In genomic region chr11:29607465-29607990, GRCm38 (mm10) we compare ENCODE assay signal across 16 mouse cellular contexts. TPM values are rescaled to one million over a fixed set of nuclear protein-coding genes. Genes with fewer than 3 reads are reported as not detected.
"Had no signal": no experiment of that assay in that cellular context is flagged by ENCODE, and none has a peak within 500 bp of the region (broad histone marks: within the 10 kb centered on the region; RNA-seq: fewer than 3 reads in every experiment).

No protein-coding gene starts in this region.

- H3K9me3 ChIP-seq: kidney, embryonic 15.5 days; limb, embryonic 10.5 days; liver, embryonic 15.5 days; lung, embryonic 15.5 days; midbrain, embryonic 15.5 days; neural tube, embryonic 12.5 days had no signal

- H3K27ac ChIP-seq: kidney, embryonic 15.5 days; left cerebral cortex, adult 2 months; limb, embryonic 10.5 days; liver, embryonic 15.5 days; lung, embryonic 15.5 days; macrophage; midbrain, embryonic 15.5 days; neural tube, embryonic 12.5 days; stomach, postnatal 0 days had no signal

- H3K36me3 ChIP-seq: kidney, embryonic 15.5 days; limb, embryonic 10.5 days; liver, embryonic 15.5 days; lung, embryonic 15.5 days; midbrain, embryonic 15.5 days; neural tube, embryonic 12.5 days had no signal

- H3K4me1 ChIP-seq: limb, embryonic 10.5 days; lung, embryonic 15.5 days; midbrain, embryonic 15.5 days; neural tube, embryonic 12.5 days had no signal

- DNase-seq: kidney, adult 2 months; kidney, postnatal 14 days; lung, postnatal 14 days; thymus, postnatal 4 days had no signal

- H3K9ac ChIP-seq: kidney, embryonic 15.5 days; liver, embryonic 15.5 days; lung, embryonic 15.5 days; midbrain, embryonic 15.5 days; neural tube, embryonic 12.5 days had no signal

- H3K27me3 ChIP-seq: kidney, embryonic 15.5 days; liver, embryonic 15.5 days; lung, embryonic 15.5 days; midbrain, embryonic 15.5 days; neural tube, embryonic 12.5 days had no signal

- ATAC-seq: midbrain, embryonic 15.5 days had no signal

- H3K4me3 ChIP-seq: kidney, embryonic 15.5 days; left cerebral cortex, adult 2 months; limb, embryonic 10.5 days; liver, embryonic 15.5 days; lung, embryonic 15.5 days; megakaryocyte, embryonic 14.5 days; midbrain, embryonic 15.5 days; neural tube, embryonic 12.5 days had no signal

- H3K4me2 ChIP-seq: kidney, embryonic 15.5 days; liver, embryonic 15.5 days; lung, embryonic 15.5 days; midbrain, embryonic 11.5 days; midbrain, embryonic 15.5 days; neural tube, embryonic 12.5 days had no signal

RNA-seq across cellular contexts. Expression of gene Clhc1, which starts 59.8 kb away (rescaled TPM):
- polyA plus RNA-seq: kidney, embryonic 15.5 days; large intestine, adult 2 months; stomach, postnatal 0 days had no signal
